Mouse (Mus musculus) liver, embryonic 14.5 days (tissue): ENCODE measurements around the gene Slc27a2. TPM values are rescaled to one million over a fixed set of nuclear protein-coding genes. Genes with fewer than 3 reads are reported as not detected.

ENCODE experiments used
- ATAC-seq: fragments of 200-750 bp; cut with Nextera tagmentation; 2 replicates; pipeline ENCODE4 v1.8.0; 2017; ENCODE audit warnings: moderate number of reproducible peaks, mild to moderate bottlenecking, moderate library complexity; ENCODE audit not compliant: insufficient read depth
- DNase-seq, 3 experiments: peaks; one replicate each; pipeline ENCODE4 v3.0.0-alpha.2; 2012 to 2013; ENCODE audit warnings: low read depth in 3 of 3, low spot score in 3 of 3
- H3K27ac ChIP-seq: fragments of 300-500 bp; sonication (generic); 2 replicates; pipeline ENCODE4 v1.5.1; 2014; ENCODE audit warnings: moderate library complexity, mild to moderate bottlenecking, control low read depth, inconsistent platforms
- H3K27me3 ChIP-seq: fragments of 300-500 bp; sonication (generic); 2 replicates; pipeline ENCODE4 v1.6.1; 2014; ENCODE audit warnings: mild to moderate bottlenecking, low read length, moderate library complexity; ENCODE audit not compliant: control insufficient read depth, insufficient read depth
- H3K36me3 ChIP-seq: fragments of 300-500 bp; sonication (generic); replicated peaks from 2 replicates; pipeline ENCODE4 v1.6.1; 2014; ENCODE audit warnings: low read depth; ENCODE audit not compliant: control insufficient read depth, insufficient read depth
- H3K4me1 ChIP-seq, 2 experiments: fragments of 200-500 bp in 1 of 2; fragments of 300-500 bp in 1 of 2; sonication (generic) in 1 of 2; replicated peaks; 2 replicates each; pipeline ENCODE4 v1.6.1; 2012 to 2014; ENCODE audit warnings: antibody characterized with exemption in 1 of 2, inconsistent platforms in 1 of 2, low read length in 1 of 2; ENCODE audit not compliant: control insufficient read depth in 2 of 2, insufficient read depth in 2 of 2
- H3K4me2 ChIP-seq: fragments of 300-500 bp; sonication (generic); 2 replicates; pipeline ENCODE4 v1.6.1; 2014; ENCODE audit warnings: low read depth, mild to moderate bottlenecking, control low read depth, moderate library complexity
- H3K4me3 ChIP-seq, 2 experiments: fragments of 200-500 bp in 1 of 2; fragments of 300-500 bp in 1 of 2; sonication (generic) in 1 of 2; 2 replicates each; pipeline ENCODE4 v1.5.1; 2012 to 2014; ENCODE audit warnings: low read depth in 2 of 2, low read length in 2 of 2, mild to moderate bottlenecking in 2 of 2, control low read depth in 1 of 2, inconsistent platforms in 1 of 2, moderate library complexity in 1 of 2; ENCODE audit not compliant: insufficient read depth in 1 of 2
- H3K9ac ChIP-seq: fragments of 300-500 bp; sonication (generic); replicated peaks from 2 replicates; pipeline ENCODE4 v1.6.1; 2014; ENCODE audit warnings: mild to moderate bottlenecking, control low read depth, moderate library complexity
- H3K9me3 ChIP-seq: fragments of 300-500 bp; sonication (generic); 2 replicates; pipeline ENCODE4 v1.6.1; 2016; ENCODE audit warnings: low read length, mixed read lengths; ENCODE audit not compliant: control insufficient read depth
- CTCF ChIP-seq: IDR thresholded peaks from 2 replicates; pipeline ENCODE4 v1.5.1; 2016; ENCODE audit warnings: antibody characterized with exemption, low read depth, control low read depth
- EP300 ChIP-seq: IDR thresholded peaks from 2 replicates; pipeline ENCODE4 v1.6.1; 2016; ENCODE audit warnings: antibody characterized with exemption, low read depth
- WGBS: fragments of 180-500 bp; shearing (Covaris S2); extraction: QIAGEN DNeasy Blood & Tissue Kit; methylation state at CpG from one replicate; pipeline ENCODE4 v1.1.7; 2014; ENCODE audit not compliant: insufficient replicate concordance; 5-methylcytosine and 5-hydroxymethylcytosine counted together
- polyA plus RNA-seq, 2 experiments: library from polyadenylated mRNA; depleted of rRNA in 1 of 2; stranded (reverse) in 1 of 2; unstranded in 1 of 2; fragments of >200 nt; fragmentation: Nextera tagmentation in 1 of 2; extraction: Ambion mirVana in 1 of 2; gene quantifications; 2 replicates each; pipeline versions ENCODE4 v1.2.1 to v1.2.3; 2012 to 2014

Gene Slc27a2
- polyA plus RNA-seq, 2 experiments: 40.4 to 65.5 TPM

DNA sequence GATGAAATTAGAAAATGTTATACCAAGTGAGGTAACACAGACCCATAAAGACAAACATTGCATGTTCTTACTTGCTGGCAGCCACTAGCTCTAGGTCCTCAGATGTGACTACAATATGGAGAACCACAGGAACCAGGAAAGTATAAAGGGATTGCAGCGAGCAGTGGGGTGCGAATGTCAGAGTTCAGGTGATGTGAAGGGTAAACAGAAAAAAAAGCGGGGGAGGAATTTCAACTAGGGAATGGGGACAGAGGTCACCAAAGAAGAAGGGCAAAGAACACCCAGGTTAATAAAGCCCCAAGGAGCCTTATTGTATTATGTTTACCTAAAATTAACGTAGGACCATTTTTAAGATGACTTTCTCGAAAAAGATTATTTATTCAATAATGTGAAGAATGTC, 6.9 kb upstream of the Slc27a2 start:
- Histone ChIP-seq H3K9me3 (no peaks in the 10 kb centered on the region), H3K4me2 (no peak overlapping the region), H3K36me3 (no peaks in the 10 kb centered on the region), H3K4me3 (no peak overlapping the region), H3K9ac (no peak overlapping the region), H3K4me1 (no peaks in the 10 kb centered on the region), H3K27me3 (no peaks in the 10 kb centered on the region), H3K27ac (no peak overlapping the region)
- no peak for ATAC-seq
- peak in 1 of 3 experiments; percentile 9 for DNase-seq
- no peak for TF ChIP-seq CTCF
- TF ChIP-seq EP300: no peak
- WGBS: 52% methylated on average over 5 of the region's 5 CpGs

DNA sequence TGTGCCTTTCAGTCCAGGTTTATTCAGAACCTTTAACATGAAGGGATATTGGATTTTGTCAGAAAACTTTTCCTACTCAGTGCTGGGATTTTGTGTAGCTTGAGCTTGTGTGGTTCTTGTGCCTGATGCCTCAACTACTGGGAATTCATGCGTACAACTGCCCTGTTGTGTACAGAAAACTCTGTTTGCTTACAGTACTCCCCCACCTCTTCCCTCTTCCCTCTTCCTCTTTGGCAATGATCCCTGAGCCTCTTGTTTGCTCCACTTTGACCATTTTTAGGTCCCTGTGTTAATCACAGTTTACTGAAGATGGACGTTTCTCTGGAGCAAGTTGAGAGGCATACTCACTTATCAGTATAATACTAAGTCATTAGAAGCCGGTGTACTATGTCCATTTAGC, 5.8 kb upstream of the Slc27a2 start:
- ATAC-seq (no peak), DNase-seq (no peak)
- Histone ChIP-seq H3K27me3 (no peaks in the 10 kb centered on the region), H3K9me3 (no peaks in the 10 kb centered on the region), H3K27ac (no peak overlapping the region), H3K9ac (no peak overlapping the region), H3K36me3 (no peaks in the 10 kb centered on the region), H3K4me1 (peaks cover 0 to 5% of the 10 kb centered on the region in 2 experiments; a peak in 1 of 4 replicates), H3K4me2 (no peak overlapping the region), H3K4me3 (no peak overlapping the region)
- no peak for TF ChIP-seq EP300
- WGBS: 59% methylated on average over 3 of the region's 3 CpGs

DNA sequence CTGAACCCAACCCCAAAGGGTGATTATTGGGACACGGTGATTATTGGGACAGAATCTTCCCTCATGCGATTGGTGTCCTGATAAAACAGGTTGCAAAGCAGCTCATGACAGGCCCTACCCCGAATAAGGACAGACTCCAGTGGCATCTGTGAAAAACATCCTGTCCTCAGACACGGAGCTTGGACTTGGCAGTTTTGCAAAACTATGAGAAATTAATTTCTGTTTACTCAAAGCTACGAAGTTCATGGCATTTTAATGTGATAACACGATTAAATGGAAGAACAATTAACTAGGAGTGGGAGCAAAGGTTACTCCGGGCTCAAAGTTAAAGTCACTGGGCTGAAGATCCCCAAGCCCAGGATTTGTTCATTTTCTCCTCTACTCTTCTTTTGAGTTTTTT, 2.5 kb upstream of the Slc27a2 start:
- Histone ChIP-seq H3K27me3 (peaks cover 23% of the 10 kb centered on the region), H3K9me3 (no peaks in the 10 kb centered on the region), H3K36me3 (no peaks in the 10 kb centered on the region), H3K4me2 (no peak overlapping the region), H3K4me3 (no peak overlapping the region), H3K4me1 (peaks cover 0 to 7% of the 10 kb centered on the region in 2 experiments; a peak in 1 of 4 replicates), H3K27ac (no peak overlapping the region), H3K9ac (no peak overlapping the region)
- 55% methylated on average over 7 of the region's 7 CpGs for WGBS
- TF ChIP-seq CTCF (no peak), EP300 (no peak)
- DNase-seq (no peak), ATAC-seq (no peak)

DNA sequence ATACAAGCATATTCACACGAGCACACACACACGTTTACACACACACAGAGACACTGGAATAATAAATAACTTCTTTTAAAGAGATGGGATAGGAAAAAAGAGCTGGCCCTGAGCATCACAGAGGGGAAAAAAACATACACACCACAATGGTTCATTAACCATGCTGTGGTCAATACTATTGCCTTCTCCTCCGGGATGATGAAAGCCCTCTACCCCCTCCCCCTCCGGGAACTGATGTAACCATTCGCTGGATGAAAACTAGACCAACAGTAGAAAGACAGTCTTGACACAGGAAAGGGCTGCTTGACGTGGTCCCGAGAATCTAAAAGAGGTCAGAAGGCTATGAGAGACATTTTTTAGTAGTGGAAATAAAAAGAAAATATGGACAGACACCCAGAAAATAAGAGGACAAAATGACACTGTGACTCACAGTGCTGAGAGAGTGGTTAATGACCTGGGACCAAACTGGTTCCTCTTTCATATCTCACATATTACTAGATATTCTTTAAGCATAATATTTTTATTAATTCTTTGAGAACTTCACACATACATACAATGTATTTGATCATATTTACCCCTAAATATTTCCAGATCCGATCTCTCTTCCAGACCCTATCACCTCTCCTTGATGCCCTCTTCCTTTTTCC, 840 bp upstream of the Slc27a2 start:
- H3K9me3 ChIP-seq: no peaks in the 10 kb centered on the region
- H3K4me2 ChIP-seq: no peak overlapping the region
- 40% methylated on average over 8 of the region's 8 CpGs for WGBS
- peaks cover 23% of the 10 kb centered on the region for H3K27me3 ChIP-seq
- DNase-seq (no peak), ATAC-seq (no peak)
- H3K4me3 ChIP-seq: no peak overlapping the region
- no peak for TF ChIP-seq CTCF
- no peak for TF ChIP-seq EP300
- peaks cover 0 to 7% of the 10 kb centered on the region in 2 experiments; a peak in 1 of 4 replicates for H3K4me1 ChIP-seq
- no peak overlapping the region for H3K27ac ChIP-seq
- H3K9ac ChIP-seq: no peak overlapping the region
- H3K36me3 ChIP-seq: no peaks in the 10 kb centered on the region

DNA sequence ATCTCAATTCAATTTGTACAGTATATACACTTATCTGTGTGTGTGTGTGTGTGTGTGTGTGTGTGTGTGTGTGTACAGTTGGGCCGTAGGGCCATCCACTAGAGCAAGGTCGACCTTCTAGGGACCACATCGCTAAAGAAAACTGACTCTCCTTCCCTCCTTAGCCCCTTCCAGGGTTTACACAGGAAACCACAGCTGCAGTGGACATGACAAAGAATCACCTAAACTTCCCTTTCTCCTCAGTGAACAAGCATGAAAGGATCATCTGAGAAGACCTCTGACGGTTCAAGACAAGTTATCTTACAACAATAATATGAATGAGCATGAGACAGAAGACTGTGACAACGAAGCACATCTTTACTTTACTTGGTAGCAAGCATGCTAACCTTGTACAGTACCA, 311 bp upstream of the Slc27a2 start:
- H3K4me2 ChIP-seq: no peak overlapping the region
- H3K36me3 ChIP-seq: no peaks in the 10 kb centered on the region
- H3K27me3 ChIP-seq: peaks cover 23% of the 10 kb centered on the region
- no peak for ATAC-seq
- 7% methylated on average over 5 of the region's 5 CpGs for WGBS
- TF ChIP-seq CTCF (no peak), EP300 (no peak)
- H3K4me3 ChIP-seq: no peak overlapping the region
- no peak overlapping the region for H3K9ac ChIP-seq
- H3K27ac ChIP-seq: no peak overlapping the region
- no peak for DNase-seq
- H3K9me3 ChIP-seq: no peaks in the 10 kb centered on the region
- H3K4me1 ChIP-seq: peaks cover 0 to 7% of the 10 kb centered on the region in 2 experiments; a peak in 1 of 4 replicates
